Mouse (Mus musculus): Measurements from ENCODE around the gene Acy3. TPM values are rescaled to one million over a fixed set of nuclear protein-coding genes. Genes with fewer than 3 reads are reported as not detected.
"Not testable (repeated sequence)": the region's sequence is repeated elsewhere in the genome, so short reads cannot be mapped to it uniquely, and the experiment has no call there.

Gene Acy3
- total RNA-seq (2021) = 1 to 10 TPM; 7.0 to 7.6 TPM
- long read RNA-seq, experiment 1, partial matches to known transcripts = 1 of 3 reads
- long read RNA-seq, experiment 1, other reads (novel, unspliced or antisense) = 1 of 3 reads
- long read RNA-seq, experiment 2, partial matches to known transcripts = 1 of 6 reads
- long read RNA-seq, experiment 2, other reads (novel, unspliced or antisense) = 0 of 6 reads

GRCm38 (mm10) chr19:3986334-3986733 is at the start of gene Acy3:
Gene Acy3, plus strand, starts transcription at chr19:3986570.
- peak; percentile 64 to 75 for DNase-seq (ENCODE audit: low spot score in 2 of 2)

GRCm38 (mm10) chr19:3942315-3942714 is 44.1 kb upstream of the Acy3 start:
- no peak for DNase-seq (ENCODE audit: low spot score in 2 of 2)

- DNase-seq (ENCODE audit: low spot score in 2 of 2) = no peak
These were observed 43.2 kb upstream of the Acy3 start for GRCm38 (mm10) chr19:3942986-3943735.

GRCm38 (mm10) chr19:3945872-3946564 is 40.4 kb upstream of the Acy3 start:
- DNase-seq (ENCODE audit: low spot score in 2 of 2) = no peak

- peak in 1 of 2 experiments; percentile 65 for DNase-seq (ENCODE audit: low spot score in 2 of 2)
These were observed 39.7 kb upstream of the Acy3 start for GRCm38 (mm10) chr19:3946715-3947114.

GRCm38 (mm10) chr19:3947813-3948212 is 38.6 kb upstream of the Acy3 start:
- no peak for DNase-seq (ENCODE audit: low spot score in 2 of 2)

- DNase-seq (ENCODE audit: low spot score in 2 of 2) = no peak
These were observed 37.8 kb upstream of the Acy3 start for GRCm38 (mm10) chr19:3948546-3948945.

GRCm38 (mm10) chr19:3950331-3950730 is 36.0 kb upstream of the Acy3 start:
- DNase-seq (ENCODE audit: low spot score in 2 of 2) = no peak

GRCm38 (mm10) chr19:3951461-3951860 is 34.9 kb upstream of the Acy3 start:
- no peak for DNase-seq (ENCODE audit: low spot score in 2 of 2)

GRCm38 (mm10) chr19:3952099-3952498 is 34.3 kb upstream of the Acy3 start:
- no peak for DNase-seq (ENCODE audit: low spot score in 2 of 2)

GRCm38 (mm10) chr19:3955033-3955432 is 31.3 kb upstream of the Acy3 start:
- no peak for DNase-seq (ENCODE audit: low spot score in 2 of 2)

- no peak for DNase-seq (ENCODE audit: low spot score in 2 of 2)
These were observed 30.6 kb upstream of the Acy3 start for GRCm38 (mm10) chr19:3955804-3956203.

GRCm38 (mm10) chr19:3957296-3958036 is 28.9 kb upstream of the Acy3 start:
- not testable (repeated sequence) for DNase-seq (ENCODE audit: low spot score in 2 of 2)

- no peak for DNase-seq (ENCODE audit: low spot score in 2 of 2)
These were observed 27.9 kb upstream of the Acy3 start, which contains the start of gene Aldh3b3 for GRCm38 (mm10) chr19:3958470-3958869. Gene Aldh3b3, plus strand, starts transcription at chr19:3958645.

GRCm38 (mm10) chr19:3959030-3959429 is 27.3 kb upstream of the Acy3 start:
- DNase-seq (ENCODE audit: low spot score in 2 of 2) = no peak

GRCm38 (mm10) chr19:3960211-3960610 is 26.2 kb upstream of the Acy3 start:
- DNase-seq (ENCODE audit: low spot score in 2 of 2) = no peak

- not testable (repeated sequence) for DNase-seq (ENCODE audit: low spot score in 2 of 2)
These were observed 24.6 kb upstream of the Acy3 start for GRCm38 (mm10) chr19:3961805-3962204.

- no peak for DNase-seq (ENCODE audit: low spot score in 2 of 2)
These were observed 23.9 kb upstream of the Acy3 start for GRCm38 (mm10) chr19:3962469-3962868.

- no peak for DNase-seq (ENCODE audit: low spot score in 2 of 2)
These were observed 22.3 kb upstream of the Acy3 start for GRCm38 (mm10) chr19:3964030-3964429.

- no peak for DNase-seq (ENCODE audit: low spot score in 2 of 2)
These were observed 19.9 kb upstream of the Acy3 start for GRCm38 (mm10) chr19:3966330-3967075.

- no peak for DNase-seq (ENCODE audit: low spot score in 2 of 2)
These were observed 19.1 kb upstream of the Acy3 start for GRCm38 (mm10) chr19:3967258-3967657.
